Mouse (Mus musculus) gastrocnemius, adult 18-20 months (tissue): ENCODE data around the gene Noc2l. TPM values are rescaled to one million over a fixed set of nuclear protein-coding genes. Genes with fewer than 3 reads are reported as not detected.

ENCODE experiments used
- DNase-seq: peaks from one replicate; pipeline ENCODE4 v3.0.0; 2021; ENCODE audit warnings: low spot score
- total RNA-seq, 2 experiments: library from RNA; stranded (reverse); gene quantifications; 2 replicates each; pipeline ENCODE4 v1.2.3; 2021

The Noc2l gene
- total RNA-seq, 2 experiments from 2014 or later, result 31.2 to 33.4 TPM

- peak; percentile 94 for DNase-seq
Measured at GRCm38 (mm10) chr4:156215649-156216048, 20.2 kb upstream of the Noc2l start, which contains the start of gene Perm1. Perm1 (plus strand) TSS chr4:156215868.

GRCm38 (mm10) chr4:156216196-156216595 lies 19.6 kb upstream of the Noc2l start:
- no peak for DNase-seq

- DNase-seq, result peak; percentile 44
Measured at GRCm38 (mm10) chr4:156217022-156217669, 18.7 kb upstream of the Noc2l start.

- DNase-seq, result no peak
Measured at GRCm38 (mm10) chr4:156217838-156218237, 18.0 kb upstream of the Noc2l start.

GRCm38 (mm10) chr4:156219936-156220335 lies 15.9 kb upstream of the Noc2l start:
- DNase-seq, result peak; percentile 49

GRCm38 (mm10) chr4:156224276-156224675 lies 11.5 kb upstream of the Noc2l start:
- no peak for DNase-seq

- no peak for DNase-seq
Measured at GRCm38 (mm10) chr4:156227752-156228392, 7.9 kb upstream of the Noc2l start.

- DNase-seq, result no peak
Measured at GRCm38 (mm10) chr4:156228393-156229024, 7.3 kb upstream of the Noc2l start.

GRCm38 (mm10) chr4:156234021-156234501 lies 1.7 kb upstream of the Noc2l start:
- no peak for DNase-seq

GRCm38 (mm10) chr4:156234701-156235213 lies 1.1 kb upstream of the Noc2l start, which contains the start of gene Plekhn1:
Plekhn1 (minus strand) TSS chr4:156234857.
- peak; percentile 69 for DNase-seq

GRCm38 (mm10) chr4:156235360-156235770 lies 445 bp upstream of the Noc2l start:
- no peak for DNase-seq

- DNase-seq, result no peak
Measured at GRCm38 (mm10) chr4:156236651-156237447, 1.0 kb downstream of the Noc2l start.

GRCm38 (mm10) chr4:156249567-156249966 lies 13.8 kb downstream of the Noc2l start:
- no peak for DNase-seq

- DNase-seq, result no peak
Measured at GRCm38 (mm10) chr4:156251081-156251480, 15.3 kb downstream of the Noc2l start.

GRCm38 (mm10) chr4:156252140-156252539 lies 16.3 kb downstream of the Noc2l start:
- no peak for DNase-seq

GRCm38 (mm10) chr4:156252619-156253018 lies 16.8 kb downstream of the Noc2l start:
- DNase-seq, result no peak

GRCm38 (mm10) chr4:156253043-156253442 lies 17.2 kb downstream of the Noc2l start:
- no peak for DNase-seq

GRCm38 (mm10) chr4:156254361-156255077 lies 18.7 kb downstream of the Noc2l start:
- no peak for DNase-seq

- no peak for DNase-seq
Measured at GRCm38 (mm10) chr4:156255078-156255839, 19.4 kb downstream of the Noc2l start, which contains the start of gene Samd11. Samd11 (minus strand) TSS chr4:156255657.
